Mouse (Mus musculus) liver, embryonic 14.5 days (tissue): ENCODE data around the gene Entpd3.

Source experiments
- CTCF ChIP-seq: IDR thresholded peaks from 2 replicates; pipeline ENCODE4 v1.5.1; 2016; ENCODE audit warnings: antibody characterized with exemption, low read depth, control low read depth
- EP300 ChIP-seq: IDR thresholded peaks from 2 replicates; pipeline ENCODE4 v1.6.1; 2016; ENCODE audit warnings: antibody characterized with exemption, low read depth

GRCm38 (mm10) chr9:120497983-120498382 lies 41.6 kb upstream of the Entpd3 start:
- TF ChIP-seq CTCF, result no peak
- no peak for TF ChIP-seq EP300
